Mouse (Mus musculus): ENCODE measurements around the gene Nrde2. TPM values are rescaled to one million over a fixed set of nuclear protein-coding genes. Genes with fewer than 3 reads are reported as not detected.
A peak's percentile ranks its signal among the peaks of the same experiment; 100 is the strongest.

Gene Nrde2
- total RNA-seq, 2 experiments from 2014 or later: 16.9 to 17.7 TPM

DNA sequence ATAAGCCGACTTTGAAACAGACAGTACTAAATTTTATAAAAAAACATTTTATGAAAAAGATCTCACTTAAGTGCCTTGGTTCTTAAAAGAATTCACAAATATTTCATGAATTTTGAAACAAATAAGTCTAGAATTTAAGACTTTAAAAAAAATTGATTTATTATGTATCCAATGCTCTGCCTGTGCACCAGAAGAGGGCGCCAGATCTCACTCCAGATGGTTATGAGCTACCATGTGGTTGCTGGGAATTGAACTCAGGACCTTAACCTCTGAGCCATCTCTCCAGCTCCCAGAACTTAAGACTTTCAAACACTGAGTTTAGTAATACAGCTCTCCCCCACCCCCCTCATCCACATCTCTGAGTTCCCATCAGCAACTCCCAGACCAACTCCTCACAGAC, 23.2 kb upstream of the Nrde2 start:
- no peak for DNase-seq (ENCODE audit: low spot score in 2 of 2)

DNA sequence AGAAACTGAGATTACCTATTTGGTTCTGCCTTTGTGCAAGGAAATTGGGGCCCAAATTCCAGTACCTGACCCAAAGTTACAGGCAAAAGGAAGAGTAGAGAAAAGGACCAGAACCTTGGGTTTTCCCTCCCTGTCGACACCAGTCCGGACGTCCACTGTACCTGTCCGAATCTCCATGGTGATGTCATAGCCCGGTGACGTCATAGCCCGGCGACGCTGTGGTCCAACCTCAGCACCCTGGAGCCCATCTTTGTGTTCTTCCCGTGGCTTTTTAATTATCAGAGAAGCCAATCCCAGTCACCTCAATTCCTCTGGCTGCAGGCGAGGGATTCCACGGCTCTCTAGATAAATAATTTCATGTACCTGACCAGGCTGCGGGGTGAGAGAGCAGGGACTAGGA, 21.3 kb upstream of the Nrde2 start:
- DNase-seq (ENCODE audit: low spot score in 2 of 2): no peak

DNA sequence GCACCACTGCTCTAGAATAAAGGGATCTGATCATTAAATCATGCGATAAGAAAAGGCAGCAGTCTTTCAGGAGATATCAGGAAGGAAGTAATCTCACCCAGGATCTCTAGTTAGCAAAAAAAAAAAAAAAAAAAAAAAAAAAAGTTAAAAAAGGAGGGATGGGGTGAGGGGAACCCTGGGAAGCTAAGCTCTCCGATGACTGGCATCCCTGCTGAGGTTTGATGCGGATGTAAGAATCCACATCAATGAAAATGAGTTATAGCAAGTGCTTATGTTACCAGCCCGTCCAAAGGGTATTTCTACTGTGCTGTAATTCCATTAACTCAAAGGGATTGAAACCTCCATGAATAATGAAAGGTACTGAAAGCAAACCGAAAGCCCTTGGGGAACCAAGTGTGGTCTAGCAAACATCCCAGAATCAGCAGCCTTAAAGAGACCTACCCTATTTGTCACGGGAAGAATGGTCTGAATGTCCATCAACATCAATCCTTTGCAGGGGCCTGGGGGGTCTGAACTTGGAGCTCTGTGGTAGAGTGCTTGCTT, 19.5 kb upstream of the Nrde2 start:
- DNase-seq (ENCODE audit: low spot score in 2 of 2): no peak

DNA sequence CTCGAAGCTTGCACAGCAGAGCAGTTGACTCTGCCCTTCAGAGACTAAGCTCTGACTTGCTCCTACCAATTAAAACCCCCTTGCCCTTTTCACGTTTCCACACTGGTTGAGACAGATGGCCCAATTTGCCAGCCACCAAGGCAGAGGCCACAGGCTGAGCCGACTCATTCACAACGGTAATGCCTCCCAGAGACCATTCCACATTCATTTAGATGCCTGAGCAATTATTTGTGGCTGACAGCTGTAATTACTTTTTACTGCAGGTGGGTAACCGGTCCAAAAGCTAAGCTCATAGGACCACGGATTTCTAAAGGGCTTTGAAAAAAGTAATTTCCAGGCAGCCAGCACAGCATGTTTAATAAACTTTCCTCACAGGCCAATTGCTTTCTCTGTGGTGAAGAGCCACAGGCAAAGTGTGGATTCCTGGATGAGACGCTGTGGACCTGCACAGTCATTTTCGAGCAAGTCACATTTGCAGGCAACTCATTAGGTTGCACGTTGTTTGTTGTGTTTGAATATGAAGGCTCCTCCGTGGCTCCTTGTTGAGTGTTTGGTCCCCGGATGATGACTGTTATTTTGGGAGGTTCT, 17.1 kb upstream of the Nrde2 start:
- no peak for DNase-seq (ENCODE audit: low spot score in 2 of 2)

DNA sequence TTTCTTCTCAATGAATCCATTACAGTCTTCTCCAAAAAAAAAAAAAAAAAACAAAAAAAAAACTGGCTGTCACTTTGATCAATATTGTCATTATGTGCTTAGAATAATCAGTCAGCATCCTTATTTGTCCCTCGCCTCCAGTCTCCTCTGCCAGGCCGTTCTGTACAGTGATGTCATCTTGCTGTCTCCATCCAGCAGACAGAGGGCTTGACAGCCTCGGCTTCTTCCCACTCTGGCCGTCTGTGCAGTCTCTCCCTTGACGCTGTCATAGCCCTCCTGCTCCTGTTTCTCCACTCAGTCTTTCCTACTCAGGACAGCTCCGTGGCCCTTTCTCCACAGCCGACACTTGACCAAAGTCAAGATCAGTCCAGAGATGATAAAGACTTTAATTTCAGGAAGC, 13.0 kb upstream of the Nrde2 start:
- DNase-seq (ENCODE audit: low spot score in 2 of 2): no peak

DNA sequence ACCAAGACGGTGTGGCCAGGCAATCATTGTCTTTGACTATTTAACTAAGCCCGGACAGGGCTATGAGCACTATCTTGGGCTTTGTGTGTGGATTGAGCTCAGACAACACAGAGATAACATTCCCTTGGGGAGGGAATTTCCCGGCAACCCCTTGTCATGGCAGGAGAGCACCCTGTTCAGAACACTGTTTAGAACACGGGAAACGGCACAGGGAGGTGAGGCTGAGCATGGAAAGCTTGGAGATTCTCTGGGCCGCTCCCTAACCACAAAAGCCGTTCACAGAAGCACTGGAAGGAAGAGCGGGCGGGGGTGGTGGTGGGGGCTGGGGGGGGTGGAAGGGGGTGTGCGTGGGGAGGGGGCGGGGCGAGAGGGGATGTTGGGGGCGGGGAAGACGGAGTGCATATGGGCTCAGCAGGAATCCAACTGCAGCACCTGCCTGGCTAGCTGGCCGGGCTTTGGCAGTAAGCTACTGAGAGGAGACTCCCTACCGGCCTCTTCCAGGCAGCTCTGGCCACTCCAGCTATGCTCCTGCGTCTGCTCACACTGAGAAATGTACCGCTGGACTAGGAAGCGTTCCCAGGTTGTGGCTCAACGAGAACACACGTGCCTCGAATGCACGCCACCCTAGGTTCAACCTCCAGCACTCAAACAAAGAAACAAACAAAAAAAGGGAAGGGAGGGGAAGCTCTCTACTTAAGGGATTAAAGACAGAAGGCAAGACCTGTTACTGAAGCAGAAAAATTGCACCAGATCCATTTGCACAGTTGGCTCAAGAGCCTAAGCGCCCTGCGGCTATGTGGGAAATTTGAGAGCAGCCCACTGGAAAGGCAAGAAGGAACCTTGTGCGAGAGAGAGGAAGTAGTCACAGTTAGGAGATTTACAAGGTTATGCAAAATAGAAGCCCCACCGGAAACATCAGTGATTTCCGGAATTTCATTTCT, 8.7 kb upstream of the Nrde2 start:
- no peak for DNase-seq (ENCODE audit: low spot score in 2 of 2)

DNA sequence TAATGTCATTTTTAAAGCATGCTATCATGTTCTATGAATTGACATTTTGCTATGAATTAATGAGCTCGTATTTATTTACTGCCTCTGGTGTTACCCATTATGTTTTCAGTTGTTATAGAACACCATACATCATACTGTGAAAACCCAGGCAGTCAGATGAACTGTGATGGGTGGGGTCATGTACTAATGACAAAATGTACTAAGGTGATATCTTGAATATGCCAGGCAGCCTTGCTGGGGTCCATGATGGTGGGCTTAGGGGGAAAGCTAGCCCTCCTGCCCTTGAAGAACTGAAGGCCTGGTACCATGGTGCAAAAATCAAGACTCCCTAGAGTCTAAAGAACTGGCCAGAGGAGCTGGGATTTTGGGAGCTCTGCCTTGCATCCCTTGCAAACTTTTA, 8.0 kb upstream of the Nrde2 start:
- no peak for DNase-seq (ENCODE audit: low spot score in 2 of 2)

DNA sequence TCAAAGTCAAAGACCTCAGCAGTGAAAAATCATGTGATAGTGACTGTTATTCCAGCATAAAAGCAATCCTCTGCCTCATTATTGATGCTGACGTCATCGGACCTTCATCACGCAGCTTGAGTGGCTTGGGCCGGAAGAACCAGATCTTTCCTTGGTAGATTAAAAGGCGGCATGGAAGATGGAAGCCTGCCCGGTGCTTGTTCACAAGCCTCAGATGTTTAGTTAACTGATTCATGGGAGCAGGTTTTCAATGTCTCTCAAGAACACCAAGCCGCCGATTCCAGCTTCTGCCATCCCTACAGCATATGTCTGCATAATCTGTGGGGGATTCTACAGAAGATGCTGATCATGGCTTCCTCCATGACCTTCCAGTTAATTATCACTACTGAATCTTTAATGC, 7.5 kb upstream of the Nrde2 start:
- peak in 1 of 2 experiments; percentile 33 for DNase-seq (ENCODE audit: low spot score in 2 of 2)

DNA sequence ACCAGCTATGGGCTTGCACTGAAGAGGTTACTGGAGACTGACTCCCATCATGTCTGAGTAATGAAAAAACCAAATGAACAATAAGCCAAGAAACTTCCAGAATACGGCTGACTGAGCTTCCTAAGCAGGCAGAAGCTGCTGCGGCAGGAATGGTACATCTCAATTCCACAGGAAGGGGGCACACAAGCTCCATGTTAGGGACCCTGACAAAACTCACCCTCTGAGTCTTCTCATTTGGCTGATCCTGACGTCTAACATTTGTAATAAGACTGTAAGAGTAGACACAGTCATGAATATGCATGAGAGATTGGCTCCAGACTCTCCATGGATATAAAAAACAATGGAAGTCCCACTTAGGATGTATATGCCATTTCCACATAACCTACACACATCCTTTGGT, 6.7 kb upstream of the Nrde2 start:
- peak; percentile 65 to 68 for DNase-seq (ENCODE audit: low spot score in 2 of 2)

DNA sequence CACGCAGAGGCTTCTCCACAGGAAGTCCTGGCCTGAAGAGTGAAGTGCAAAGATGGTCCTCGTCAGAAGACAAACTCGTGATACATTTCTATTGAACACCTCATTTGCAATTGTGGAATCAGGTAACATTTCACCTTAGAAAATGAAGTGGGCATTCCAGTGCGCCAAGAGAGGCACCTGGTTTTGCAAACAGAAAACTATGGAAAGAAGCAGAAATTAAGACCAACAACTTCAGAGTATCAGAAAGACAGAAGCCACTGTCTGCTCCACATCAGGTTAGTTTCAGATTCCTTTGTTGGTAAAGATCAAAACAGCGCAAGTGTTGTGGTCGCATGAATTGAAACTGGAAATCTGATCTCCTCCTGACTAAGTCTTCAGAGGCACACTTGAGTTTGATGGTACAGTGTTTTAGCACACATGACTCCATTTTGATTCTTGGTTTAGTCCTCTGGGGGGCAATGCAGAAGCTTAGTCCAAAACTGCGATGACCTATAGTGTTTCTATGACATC, 5.6 kb upstream of the Nrde2 start:
- no peak for DNase-seq (ENCODE audit: low spot score in 2 of 2)

DNA sequence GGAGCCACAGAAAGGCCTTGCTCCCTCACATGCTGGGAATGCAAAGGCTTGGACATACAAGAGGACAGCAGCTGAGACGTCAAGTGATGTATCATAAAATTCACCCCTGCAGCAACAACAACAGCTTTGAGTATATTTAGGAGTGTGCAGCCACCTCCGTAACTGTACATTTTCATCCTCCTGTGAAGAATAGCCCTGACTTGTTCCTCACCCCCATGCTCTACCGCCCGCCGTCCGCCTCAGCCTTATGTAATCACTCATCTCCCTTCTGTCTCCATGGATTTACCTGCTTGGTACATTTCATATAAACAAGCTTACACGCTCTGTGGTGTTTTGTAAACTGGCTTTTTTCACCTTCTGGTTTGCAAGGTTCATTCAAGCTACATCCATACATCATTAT, 7.0 kb downstream of the Nrde2 start:
- peak in 1 of 2 experiments; percentile 61 for DNase-seq (ENCODE audit: low spot score in 2 of 2)

- DNase-seq (ENCODE audit: low spot score in 2 of 2): no peak
Observed at GRCm38 (mm10) chr12:100144269-100144668, 15.2 kb downstream of the Nrde2 start.

GRCm38 (mm10) chr12:100143737-100144136, 15.7 kb downstream of the Nrde2 start:
- DNase-seq (ENCODE audit: low spot score in 2 of 2): no peak

- no peak for DNase-seq (ENCODE audit: low spot score in 2 of 2)
Observed at GRCm38 (mm10) chr12:100142848-100143523, 16.5 kb downstream of the Nrde2 start.

DNA sequence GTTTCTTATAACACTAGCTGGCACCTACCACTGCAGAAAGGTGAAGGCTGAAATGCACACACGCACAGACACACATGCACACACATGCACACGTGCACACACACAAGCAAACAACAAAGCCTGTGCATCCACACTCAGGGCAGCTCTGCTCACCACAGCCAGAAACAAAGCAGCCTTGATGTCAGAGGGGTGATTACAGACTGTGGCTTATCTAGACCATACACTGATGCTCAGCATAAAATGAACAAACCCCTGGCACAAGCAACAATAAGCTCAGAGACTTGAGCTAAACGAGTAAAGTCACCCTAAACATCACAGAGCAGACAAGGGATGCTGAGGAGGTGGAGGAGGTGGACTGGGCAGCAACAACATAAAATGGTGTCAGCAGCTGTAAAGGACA, 24.3 kb downstream of the Nrde2 start:
- no peak for DNase-seq (ENCODE audit: low spot score in 2 of 2)

DNA sequence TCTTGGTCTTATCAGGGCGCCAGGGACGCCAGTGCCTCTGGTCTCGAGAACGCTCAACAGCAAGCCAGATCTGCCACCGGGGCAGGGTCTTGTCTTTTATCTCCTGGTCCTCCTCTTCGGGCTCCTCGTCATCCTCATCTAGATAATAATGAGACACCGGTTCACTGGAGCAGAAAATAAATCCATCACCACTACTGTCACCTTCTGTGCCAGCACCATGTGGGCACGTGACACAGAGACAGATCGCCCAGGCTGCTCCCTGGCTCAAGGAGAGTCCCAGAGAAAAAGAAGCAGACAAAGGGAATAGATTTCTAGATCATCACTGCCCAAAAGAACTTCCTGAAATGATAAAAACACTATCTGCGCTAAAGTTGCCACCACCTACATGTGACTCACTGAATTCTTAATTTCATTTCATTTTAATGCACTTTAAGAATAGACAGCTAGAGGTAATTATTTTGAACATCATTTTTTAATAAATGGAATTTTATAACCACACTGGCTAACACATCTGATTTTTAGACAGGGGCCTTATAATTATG, 25.0 kb downstream of the Nrde2 start:
- DNase-seq (ENCODE audit: low spot score in 2 of 2): no peak

GRCm38 (mm10) chr12:100131655-100132054, 27.8 kb downstream of the Nrde2 start:
- DNase-seq (ENCODE audit: low spot score in 2 of 2): peak; percentile 80 to 82

DNA sequence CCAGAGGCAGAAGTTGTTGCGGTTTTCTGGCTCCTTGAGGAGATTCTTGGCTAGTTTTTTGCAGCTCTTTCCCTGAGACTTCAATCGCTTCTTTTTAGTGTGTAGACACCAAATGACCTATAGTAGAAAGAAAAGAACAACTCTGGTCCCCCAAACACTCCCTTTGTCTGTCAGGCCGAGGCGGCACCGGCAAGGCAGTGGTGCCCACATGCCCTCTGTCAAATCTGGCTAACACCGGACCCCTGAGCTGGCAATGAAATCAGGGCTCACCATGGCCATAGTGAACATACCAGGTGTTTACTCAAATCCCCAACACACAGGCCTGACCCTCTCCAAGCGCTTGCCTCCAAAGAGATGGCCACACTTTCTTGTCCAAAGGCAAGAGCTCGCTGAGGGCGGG, 28.3 kb downstream of the Nrde2 start:
- no peak for DNase-seq (ENCODE audit: low spot score in 2 of 2)

GRCm38 (mm10) chr12:100128961-100129360, 30.5 kb downstream of the Nrde2 start:
- DNase-seq (ENCODE audit: low spot score in 2 of 2): no peak

DNA sequence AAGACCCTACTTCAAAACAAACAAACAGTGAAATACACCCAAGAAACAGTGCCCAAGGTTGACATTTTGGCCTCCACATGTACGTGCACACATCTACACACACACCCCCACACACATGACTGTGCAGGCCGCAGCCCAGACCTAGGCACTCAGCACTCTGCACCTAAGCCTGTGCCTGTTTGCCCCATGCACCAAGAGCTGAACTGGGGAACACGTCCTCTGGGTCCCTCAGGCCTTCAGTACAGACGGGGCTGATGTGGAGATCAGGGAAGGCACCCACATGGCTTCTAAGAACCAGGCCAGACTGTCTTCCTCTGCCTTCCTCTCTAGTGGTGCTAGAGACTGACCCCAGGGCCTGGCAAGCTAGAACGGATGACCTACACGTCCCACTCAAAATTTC, 30.9 kb downstream of the Nrde2 start:
- no peak for DNase-seq (ENCODE audit: low spot score in 2 of 2)

- DNase-seq (ENCODE audit: low spot score in 2 of 2): peak; percentile 41 to 61
Observed at GRCm38 (mm10) chr12:100127866-100128480, 31.5 kb downstream of the Nrde2 start.
